In genomic region chr14:27050560-27051510, GRCm38 (mm10) we compare ENCODE assay signal across 14 mouse cellular contexts. TPM values are rescaled to one million over a fixed set of nuclear protein-coding genes. Genes with fewer than 3 reads are reported as not detected.
A peak's percentile ranks its signal among the peaks of the same experiment; 100 is the strongest.
DNase-seq lines count a peak whose midpoint lies in the region; ATAC-seq and TF ChIP-seq lines count a peak whose summit lies in the region.
"Had no signal": no experiment of that assay in that cellular context is flagged by ENCODE, and none has a peak within 500 bp of the region (broad histone marks: within the 10 kb centered on the region; RNA-seq: fewer than 3 reads in every experiment).

No protein-coding gene starts in this region.

- peaks cover 20% of the 10 kb centered on the region for H3K36me3 ChIP-seq in E14TG2a.4 (ENCODE audit: insufficient read depth, low read length)
- 0 out of 2 replicates have a peak, but pooled peaks cover 8% of the 10 kb centered on the region for H3K36me3 ChIP-seq in hindbrain, embryonic 10.5 days
- no peaks in the 10 kb centered on the region for H3K36me3 ChIP-seq in midbrain, embryonic 12.5 days

- H3K9ac ChIP-seq in midbrain, embryonic 12.5 days (replicated peaks) = no peak overlapping the region

- no peak for TF ChIP-seq CTCF in E14TG2a.4 (conservative IDR thresholded peaks at IDR 0.05; ENCODE audit: low read length)

- H3K27ac ChIP-seq in hindbrain, embryonic 10.5 days = peak overlapping the region; percentile 88
- H3K27ac ChIP-seq in midbrain, embryonic 12.5 days (replicated peaks) = peak overlapping the region; percentile 75

- H3K4me2 ChIP-seq in midbrain, embryonic 12.5 days (replicated peaks) = peak overlapping the region; percentile 32

- ATAC-seq in midbrain, embryonic 12.5 days (ENCODE audit: low FRiP score, low read depth) = peak; percentile 78
- no peak for ATAC-seq in activated CD4-positive, CD25-positive, alpha-beta regulatory T cell, adult 4 months

- no peaks in the 10 kb centered on the region for H3K9me3 ChIP-seq in E14TG2a.4 (ENCODE audit: low read length)
- H3K9me3 ChIP-seq in hindbrain, embryonic 10.5 days = no peaks in the 10 kb centered on the region
- no peaks in the 10 kb centered on the region for H3K9me3 ChIP-seq in midbrain, embryonic 12.5 days

- DNase-seq in embryo, embryonic 11 days = peak; percentile 77
- DNase-seq in hindbrain, embryonic 10.5 days (ENCODE audit: low spot score) = peak; percentile 82
- DNase-seq in layer of hippocampus, postnatal 25 days (ENCODE audit: extremely low spot score in 1 of 2, low spot score in 1 of 2) = no peak
- no peak for DNase-seq in MN1 (ENCODE audit: low spot score)
- no peak for DNase-seq in adrenal gland, postnatal 4 days (ENCODE audit: low spot score in 2 of 2)
- DNase-seq: cerebellum, adult 9-11 months; gastrocnemius, postnatal 25 days; heart, postnatal 14 days; lung, postnatal 14 days had no signal

- H3K4me3 ChIP-seq in E14TG2a.4 (replicated peaks; ENCODE audit: low read length) = peak overlapping the region; percentile 61
- H3K4me3 ChIP-seq in hindbrain, embryonic 10.5 days = peak overlapping the region; percentile 33
- no peak overlapping the region for H3K4me3 ChIP-seq in midbrain, embryonic 12.5 days

- no peaks in the 10 kb centered on the region for H3K27me3 ChIP-seq in E14TG2a.4 (ENCODE audit: insufficient read depth, low read length)
- H3K27me3 ChIP-seq in hindbrain, embryonic 10.5 days (ENCODE audit: insufficient read depth, poor library complexity, severe bottlenecking) = peaks cover 32% of the 10 kb centered on the region
- peaks cover 46% of the 10 kb centered on the region for H3K27me3 ChIP-seq in midbrain, embryonic 12.5 days

- peaks cover 95% of the 10 kb centered on the region for H3K4me1 ChIP-seq in E14TG2a.4 (replicated peaks; ENCODE audit: low read depth, low read length)
- H3K4me1 ChIP-seq in hindbrain, embryonic 10.5 days (replicated peaks) = peaks cover 80% of the 10 kb centered on the region
- H3K4me1 ChIP-seq in midbrain, embryonic 12.5 days = peaks cover 51% of the 10 kb centered on the region

- WGBS in hindbrain, embryonic 10.5 days = 12% methylated on average over 18 of the region's 18 CpGs
- 8% methylated on average over 18 of the region's 18 CpGs for WGBS in midbrain, embryonic 12.5 days

RNA-seq across cellular contexts. Expression of gene Il17rd, which starts 12.1 kb away (rescaled TPM):
- 4.0 and 6.5 TPM in 2 replicates for polyA plus RNA-seq in hindbrain, embryonic 10.5 days (2016; fragmentation: Nextera tagmentation; extraction: Ambion mirVana)
- polyA plus RNA-seq in midbrain, embryonic 12.5 days (2016; fragmentation: Nextera tagmentation; extraction: Ambion mirVana) = 4.6 and 4.8 TPM in 2 replicates
- 1 to 10 TPM; 3.1 to 3.9 TPM for total RNA-seq in layer of hippocampus, postnatal 25 days (2021)
- under 1 TPM; 0.32 to 0.33 TPM for polyA plus RNA-seq in activated CD4-positive, CD25-positive, alpha-beta regulatory T cell, adult 4 months (2017; shearing (Covaris generic))
- 10 to 100 TPM in 1 of 2 experiments, 1 to 10 TPM in 1; 7.1 to 10.1 TPM for total RNA-seq in adrenal gland, postnatal 4 days (2021)

RNA-seq across cellular contexts. Expression of gene Hesx1, which starts 56.6 kb away (rescaled TPM):
- 0.42 and 1.2 TPM in 2 replicates for polyA plus RNA-seq in hindbrain, embryonic 10.5 days (2016; fragmentation: Nextera tagmentation; extraction: Ambion mirVana)
- not detected in 2 replicates for polyA plus RNA-seq in midbrain, embryonic 12.5 days (2016; fragmentation: Nextera tagmentation; extraction: Ambion mirVana)
- total RNA-seq in layer of hippocampus, postnatal 25 days (2021) = not detected
- polyA plus RNA-seq in activated CD4-positive, CD25-positive, alpha-beta regulatory T cell, adult 4 months (2017; shearing (Covaris generic)) = under 1 TPM in 1 of 2 experiments, not detected in 1; 0.88 TPM
- total RNA-seq in adrenal gland, postnatal 4 days (2021) = under 1 TPM; 0.42 to 0.73 TPM
- total RNA-seq: adrenal gland, adult 18-20 months; gastrocnemius, postnatal 25 days; heart, postnatal 14 days; left cerebral cortex, adult 18-20 months had no signal

Comparison
In these comparisons a context has a peak if more than half of its experiments do, and no peak if none do; other contexts are left out.
1. DNase-seq: peak in embryo, embryonic 11 days (single experiment) and hindbrain, embryonic 10.5 days (single experiment); none in layer of hippocampus, postnatal 25 days (0 of 2), MN1 (single experiment) and adrenal gland, postnatal 4 days (0 of 2).